Mouse (Mus musculus) liver, embryonic 14.5 days (tissue): ENCODE results near the gene Tsga10ip. TPM values are rescaled to one million over a fixed set of nuclear protein-coding genes. Genes with fewer than 3 reads are reported as not detected.

Experiments
- ATAC-seq: fragments of 200-750 bp; cut with Nextera tagmentation; 2 replicates; pipeline ENCODE4 v1.8.0; 2017; ENCODE audit warnings: moderate number of reproducible peaks, mild to moderate bottlenecking, moderate library complexity; ENCODE audit not compliant: insufficient read depth
- DNase-seq, 3 experiments: peaks; one replicate each; pipeline ENCODE4 v3.0.0-alpha.2; 2012 to 2013; ENCODE audit warnings: low read depth in 3 of 3, low spot score in 3 of 3
- H3K27ac ChIP-seq: fragments of 300-500 bp; sonication (generic); 2 replicates; pipeline ENCODE4 v1.5.1; 2014; ENCODE audit warnings: moderate library complexity, mild to moderate bottlenecking, control low read depth, inconsistent platforms
- H3K27me3 ChIP-seq: fragments of 300-500 bp; sonication (generic); 2 replicates; pipeline ENCODE4 v1.6.1; 2014; ENCODE audit warnings: mild to moderate bottlenecking, low read length, moderate library complexity; ENCODE audit not compliant: control insufficient read depth, insufficient read depth
- H3K36me3 ChIP-seq: fragments of 300-500 bp; sonication (generic); replicated peaks from 2 replicates; pipeline ENCODE4 v1.6.1; 2014; ENCODE audit warnings: low read depth; ENCODE audit not compliant: control insufficient read depth, insufficient read depth
- H3K4me1 ChIP-seq, 2 experiments: fragments of 200-500 bp in 1 of 2; fragments of 300-500 bp in 1 of 2; sonication (generic) in 1 of 2; replicated peaks; 2 replicates each; pipeline ENCODE4 v1.6.1; 2012 to 2014; ENCODE audit warnings: antibody characterized with exemption in 1 of 2, inconsistent platforms in 1 of 2, low read length in 1 of 2; ENCODE audit not compliant: control insufficient read depth in 2 of 2, insufficient read depth in 2 of 2
- H3K4me2 ChIP-seq: fragments of 300-500 bp; sonication (generic); 2 replicates; pipeline ENCODE4 v1.6.1; 2014; ENCODE audit warnings: low read depth, mild to moderate bottlenecking, control low read depth, moderate library complexity
- H3K4me3 ChIP-seq, 2 experiments: fragments of 200-500 bp in 1 of 2; fragments of 300-500 bp in 1 of 2; sonication (generic) in 1 of 2; 2 replicates each; pipeline ENCODE4 v1.5.1; 2012 to 2014; ENCODE audit warnings: low read depth in 2 of 2, low read length in 2 of 2, mild to moderate bottlenecking in 2 of 2, control low read depth in 1 of 2, inconsistent platforms in 1 of 2, moderate library complexity in 1 of 2; ENCODE audit not compliant: insufficient read depth in 1 of 2
- H3K9ac ChIP-seq: fragments of 300-500 bp; sonication (generic); replicated peaks from 2 replicates; pipeline ENCODE4 v1.6.1; 2014; ENCODE audit warnings: mild to moderate bottlenecking, control low read depth, moderate library complexity
- H3K9me3 ChIP-seq: fragments of 300-500 bp; sonication (generic); 2 replicates; pipeline ENCODE4 v1.6.1; 2016; ENCODE audit warnings: low read length, mixed read lengths; ENCODE audit not compliant: control insufficient read depth
- CTCF ChIP-seq: IDR thresholded peaks from 2 replicates; pipeline ENCODE4 v1.5.1; 2016; ENCODE audit warnings: antibody characterized with exemption, low read depth, control low read depth
- EP300 ChIP-seq: IDR thresholded peaks from 2 replicates; pipeline ENCODE4 v1.6.1; 2016; ENCODE audit warnings: antibody characterized with exemption, low read depth
- WGBS: fragments of 180-500 bp; shearing (Covaris S2); extraction: QIAGEN DNeasy Blood & Tissue Kit; methylation state at CpG from one replicate; pipeline ENCODE4 v1.1.7; 2014; ENCODE audit not compliant: insufficient replicate concordance; 5-methylcytosine and 5-hydroxymethylcytosine counted together
- polyA plus RNA-seq, 2 experiments: library from polyadenylated mRNA; depleted of rRNA in 1 of 2; stranded (reverse) in 1 of 2; unstranded in 1 of 2; fragments of >200 nt; fragmentation: Nextera tagmentation in 1 of 2; extraction: Ambion mirVana in 1 of 2; gene quantifications; 2 replicates each; pipeline versions ENCODE4 v1.2.1 to v1.2.3; 2012 to 2014

Tsga10ip gene
- polyA plus RNA-seq, 2 experiments: 0.09 TPM; not detected in 1

DNA sequence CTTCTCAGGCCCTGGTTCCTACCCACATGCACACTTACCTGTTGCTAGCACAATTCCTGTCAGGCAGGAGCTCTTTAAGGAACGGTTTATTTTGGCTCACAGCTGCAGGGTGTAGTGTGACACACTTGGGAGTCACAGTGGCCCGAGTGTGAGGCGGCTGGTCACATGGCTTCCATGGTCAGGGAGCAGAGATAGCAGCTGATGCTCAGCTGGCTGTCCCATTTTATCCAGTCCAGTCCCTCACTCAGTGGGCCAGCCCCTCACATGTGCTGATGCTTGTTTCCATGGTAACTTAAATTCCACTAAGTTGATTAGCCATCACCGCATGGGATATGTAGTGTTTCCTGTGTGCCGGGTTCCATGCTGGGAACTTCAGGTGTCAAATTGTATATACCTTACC, 9.6 kb upstream of the Tsga10ip start:
- Histone ChIP-seq H3K9me3 (no peaks in the 10 kb centered on the region), H3K9ac (no peak overlapping the region), H3K27ac (no peak overlapping the region), H3K36me3 (no peaks in the 10 kb centered on the region), H3K4me1 (peaks cover 0 to 9% of the 10 kb centered on the region in 2 experiments; a peak in 3 of 4 replicates), H3K27me3 (no peaks in the 10 kb centered on the region), H3K4me2 (no peak overlapping the region), H3K4me3 (no peak overlapping the region)
- ATAC-seq: no peak
- 68% methylated on average over 5 of the region's 5 CpGs for WGBS
- TF ChIP-seq CTCF (no peak), EP300 (no peak)
- no peak for DNase-seq

- Histone ChIP-seq H3K4me2 (no peak overlapping the region), H3K27me3 (no peaks in the 10 kb centered on the region), H3K36me3 (no peaks in the 10 kb centered on the region), H3K4me1 (peaks cover 0 to 13% of the 10 kb centered on the region in 2 experiments; a peak in 3 of 4 replicates), H3K27ac (no peak overlapping the region), H3K9me3 (no peaks in the 10 kb centered on the region), H3K4me3 (no peak overlapping the region), H3K9ac (no peak overlapping the region)
- 74% methylated on average over 5 of the region's 5 CpGs for WGBS
- TF ChIP-seq EP300 (no peak), CTCF (no peak)
- DNase-seq: no peak
- ATAC-seq: no peak
These were observed 8.3 kb upstream of the Tsga10ip start for GRCm38 (mm10) chr19:5410641-5411040.

- Histone ChIP-seq H3K4me3 (no peak overlapping the region), H3K36me3 (no peaks in the 10 kb centered on the region), H3K4me2 (no peak overlapping the region), H3K27ac (no peak overlapping the region), H3K27me3 (no peaks in the 10 kb centered on the region), H3K9ac (no peak overlapping the region), H3K9me3 (no peaks in the 10 kb centered on the region), H3K4me1 (peaks cover 0 to 13% of the 10 kb centered on the region in 2 experiments; a peak in 3 of 4 replicates)
- DNase-seq (no peak), ATAC-seq (no peak)
- TF ChIP-seq EP300 (no peak), CTCF (no peak)
- 72% methylated on average over 5 of the region's 5 CpGs for WGBS
These were observed 6.7 kb upstream of the Tsga10ip start for GRCm38 (mm10) chr19:5409068-5409467.

GRCm38 (mm10) chr19:5408057-5409001, 6.0 kb upstream of the Tsga10ip start:
- no peaks in the 10 kb centered on the region for H3K9me3 ChIP-seq
- no peak for TF ChIP-seq EP300
- no peak for TF ChIP-seq CTCF
- peaks cover 0 to 13% of the 10 kb centered on the region in 2 experiments; a peak in 3 of 4 replicates for H3K4me1 ChIP-seq
- peak overlapping the region; percentile 83 for H3K4me3 ChIP-seq
- no peaks in the 10 kb centered on the region for H3K36me3 ChIP-seq
- H3K9ac ChIP-seq: peak overlapping the region; percentile 98
- 68% methylated on average over 13 of the region's 13 CpGs for WGBS
- ATAC-seq (no peak), DNase-seq (no peak)
- peak overlapping the region; percentile 96; the same call in 1 of the 2 replicates for H3K27ac ChIP-seq
- H3K27me3 ChIP-seq: no peaks in the 10 kb centered on the region
- peak overlapping the region; percentile 82 for H3K4me2 ChIP-seq

- H3K9me3 ChIP-seq: no peaks in the 10 kb centered on the region
- H3K27me3 ChIP-seq: no peaks in the 10 kb centered on the region
- ATAC-seq: peak; percentile 76
- peak overlapping the region; percentile 98 for H3K9ac ChIP-seq
- WGBS: 15% methylated on average over 7 of the region's 7 CpGs
- DNase-seq: peak in 2 of 3 experiments; percentile 67 to 80
- peak overlapping the region; percentile 82 for H3K4me2 ChIP-seq
- H3K4me1 ChIP-seq: peaks cover 0 to 13% of the 10 kb centered on the region in 2 experiments; a peak in 3 of 4 replicates
- TF ChIP-seq EP300 (peak; percentile 26; the same call in 1 of the 2 replicates), CTCF (peak; percentile 88)
- H3K4me3 ChIP-seq: peak overlapping the region; percentile 83
- H3K36me3 ChIP-seq: no peaks in the 10 kb centered on the region
- H3K27ac ChIP-seq: peak overlapping the region; percentile 96
These were observed 4.8 kb upstream of the Tsga10ip start for GRCm38 (mm10) chr19:5407133-5407532.
